Mouse (Mus musculus) T-cell, adult 2 months (primary cell): ENCODE data around the gene Sec24d.
"Not testable (repeated sequence)": the region's sequence is repeated elsewhere in the genome, so short reads cannot be mapped to it uniquely, and the experiment has no call there.

Experiments
- DNase-seq: peaks from one replicate; pipeline ENCODE4 v3.0.0; 2022; ENCODE audit warnings: low spot score

Gene Sec24d

DNA sequence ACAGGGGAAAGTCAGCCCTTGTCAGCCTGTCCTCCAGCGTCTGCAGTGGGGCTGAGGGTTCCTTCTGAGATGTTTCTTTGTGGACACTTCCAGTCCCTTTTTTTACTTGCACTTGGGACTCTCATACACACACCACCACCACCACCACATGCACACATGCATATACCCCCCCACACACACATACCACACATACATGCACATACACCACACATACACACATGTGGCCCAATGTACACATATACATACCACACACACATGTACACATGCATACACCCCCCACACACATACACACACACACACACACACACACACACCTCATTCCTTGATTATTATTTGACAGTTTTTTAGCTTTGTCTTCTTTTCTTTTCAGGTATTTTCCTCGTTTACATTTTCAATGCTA, 73.8 kb downstream of the Sec24d start:
- no peak for DNase-seq

DNA sequence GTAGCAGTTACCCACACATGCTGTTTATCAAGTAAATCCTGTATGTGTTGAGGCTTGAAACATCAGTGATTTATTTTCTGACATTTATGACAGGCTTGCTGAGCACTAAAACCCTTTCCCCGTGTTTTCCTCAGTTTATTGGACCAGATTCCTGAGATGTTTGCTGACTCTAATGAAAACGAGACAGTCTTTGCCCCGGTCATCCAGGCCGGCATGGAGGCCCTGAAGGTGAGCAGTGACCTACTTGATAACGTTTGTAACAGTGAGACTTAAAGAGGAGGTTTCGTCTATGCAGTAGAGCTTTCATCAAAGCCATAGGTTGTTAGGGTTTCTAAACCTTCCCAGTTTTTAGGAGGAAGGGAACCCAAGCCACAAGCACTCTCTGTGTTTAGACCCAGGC, 76.4 kb downstream of the Sec24d start:
- DNase-seq: no peak

DNA sequence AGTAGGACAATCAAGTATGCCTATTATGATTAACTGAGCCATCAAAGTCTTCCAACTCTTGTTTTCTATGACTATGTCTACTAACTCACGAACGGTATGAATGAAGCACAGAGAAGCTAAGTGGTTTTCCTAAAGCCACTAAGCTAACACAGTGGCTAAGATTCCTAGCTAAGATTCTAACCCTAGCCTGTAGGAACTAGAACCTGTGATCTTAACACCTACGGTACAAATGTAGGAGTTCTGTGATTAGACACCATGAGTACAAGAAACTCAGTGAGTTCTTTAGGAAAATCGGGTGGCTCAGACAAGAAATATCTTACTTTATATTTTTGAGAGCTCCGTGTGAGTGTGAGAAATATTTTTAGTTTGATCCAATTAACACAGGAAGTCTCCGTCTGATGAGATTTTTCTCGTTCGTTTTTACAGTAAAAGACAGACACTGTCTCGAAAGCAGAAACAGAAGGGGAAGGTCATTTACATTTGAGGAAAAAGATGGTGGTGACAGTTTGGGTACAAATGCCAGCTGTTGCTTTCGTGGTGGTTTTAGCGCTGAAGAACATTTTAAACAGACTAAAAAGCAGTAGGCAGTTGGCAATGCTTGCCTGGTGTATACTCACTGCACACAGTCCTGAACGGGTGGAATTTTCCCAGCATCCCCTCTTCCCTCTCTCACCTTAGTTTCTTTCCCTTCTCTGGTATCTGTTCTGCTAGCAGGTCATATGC, 81.0 kb downstream of the Sec24d start:
- no peak for DNase-seq

DNA sequence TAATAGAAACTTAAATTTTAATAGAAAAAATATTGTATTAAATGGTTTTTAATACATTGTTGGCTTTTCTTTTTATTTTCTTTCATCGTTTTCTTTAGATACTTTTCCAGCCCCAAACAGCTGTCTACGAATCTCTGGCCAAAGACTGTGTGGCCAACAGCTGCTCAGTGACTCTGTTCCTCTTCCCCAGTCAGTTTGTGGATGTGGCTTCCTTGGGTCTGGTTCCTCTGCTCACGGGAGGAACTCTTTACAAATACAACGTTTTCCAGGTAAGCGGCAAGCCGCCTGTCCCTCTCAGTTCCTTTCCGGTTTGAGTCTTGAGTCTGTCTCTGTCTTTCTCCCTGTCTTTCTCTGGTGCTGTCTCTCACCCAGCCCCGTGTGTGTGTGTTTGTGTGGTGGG, 83.3 kb downstream of the Sec24d start:
- DNase-seq: no peak

DNA sequence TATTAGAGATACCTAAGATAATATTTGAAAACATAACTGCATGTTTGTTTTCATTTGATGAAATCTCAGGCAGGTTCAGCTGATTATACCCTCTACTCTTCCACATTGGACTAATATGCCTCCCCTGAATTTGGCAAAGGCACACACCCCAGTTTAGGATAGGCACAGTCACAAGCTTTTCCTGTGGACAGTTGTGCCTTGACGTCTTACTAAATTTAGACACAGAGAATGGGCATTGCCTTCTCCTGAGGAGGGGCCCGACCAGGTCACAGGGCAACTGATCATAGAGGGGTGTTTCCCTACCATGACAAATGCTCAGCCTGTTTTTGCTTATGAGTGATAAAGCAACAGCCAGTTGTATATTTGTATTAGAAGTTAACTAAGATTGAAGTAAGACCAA, 84.3 kb downstream of the Sec24d start:
- no peak for DNase-seq

DNA sequence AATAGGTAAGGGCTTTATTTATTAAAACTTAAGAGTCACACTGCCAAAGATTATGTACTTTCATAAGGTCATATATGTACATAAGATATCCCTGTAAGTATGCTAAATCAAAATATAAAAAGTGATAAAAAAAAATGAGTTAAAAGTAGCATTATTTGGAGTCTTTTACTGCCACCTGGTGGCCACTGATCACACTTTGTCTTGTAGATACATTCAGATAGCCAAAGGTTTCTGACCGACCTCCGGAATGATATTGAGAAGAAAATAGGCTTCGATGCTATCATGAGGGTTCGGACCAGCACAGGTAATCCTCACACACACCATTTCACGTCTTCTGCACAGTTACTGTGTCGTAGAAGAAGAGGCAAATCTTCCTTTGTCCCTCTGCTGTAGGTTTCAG, 85.9 kb downstream of the Sec24d start:
- peak; percentile 13 for DNase-seq

DNA sequence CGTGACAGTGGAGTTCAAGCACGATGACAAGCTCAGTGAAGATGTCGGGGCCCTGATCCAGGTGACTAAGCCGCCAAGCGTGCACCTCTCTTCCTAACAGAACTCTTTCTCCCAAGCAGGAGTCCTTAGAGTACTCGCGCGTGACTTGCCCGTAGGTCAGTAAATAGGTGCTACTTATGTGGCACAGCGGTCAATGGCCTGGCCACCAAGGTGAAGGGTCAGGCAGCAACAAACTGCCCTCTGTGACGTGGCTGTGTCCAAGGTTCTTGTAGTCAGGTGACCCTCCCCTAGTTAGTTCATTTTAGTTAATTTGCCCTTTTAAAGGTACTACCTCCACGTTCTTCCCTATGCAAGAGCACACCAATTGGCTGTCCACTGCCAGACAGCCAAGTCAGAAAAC, 86.4 kb downstream of the Sec24d start:
- DNase-seq: no peak

DNA sequence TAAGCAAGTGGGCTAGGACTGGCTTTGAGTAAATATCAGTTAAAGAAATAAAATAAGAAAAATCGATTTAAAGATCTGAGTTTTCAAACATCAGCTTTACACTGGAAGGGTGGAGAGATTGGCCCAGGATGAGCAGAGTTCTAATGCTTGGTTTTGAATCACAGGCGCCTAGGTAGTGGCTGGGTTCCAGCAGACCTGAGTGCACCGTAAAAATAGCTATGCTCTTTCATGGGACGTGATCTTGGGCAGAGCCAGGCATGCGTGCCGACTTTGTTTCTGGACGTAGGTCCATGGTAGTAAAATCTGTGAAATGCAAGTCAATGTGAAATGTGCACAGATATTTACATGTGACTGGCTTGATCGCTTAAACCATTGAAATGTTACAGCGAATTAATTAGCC, 87.1 kb downstream of the Sec24d start:
- no peak for DNase-seq

DNA sequence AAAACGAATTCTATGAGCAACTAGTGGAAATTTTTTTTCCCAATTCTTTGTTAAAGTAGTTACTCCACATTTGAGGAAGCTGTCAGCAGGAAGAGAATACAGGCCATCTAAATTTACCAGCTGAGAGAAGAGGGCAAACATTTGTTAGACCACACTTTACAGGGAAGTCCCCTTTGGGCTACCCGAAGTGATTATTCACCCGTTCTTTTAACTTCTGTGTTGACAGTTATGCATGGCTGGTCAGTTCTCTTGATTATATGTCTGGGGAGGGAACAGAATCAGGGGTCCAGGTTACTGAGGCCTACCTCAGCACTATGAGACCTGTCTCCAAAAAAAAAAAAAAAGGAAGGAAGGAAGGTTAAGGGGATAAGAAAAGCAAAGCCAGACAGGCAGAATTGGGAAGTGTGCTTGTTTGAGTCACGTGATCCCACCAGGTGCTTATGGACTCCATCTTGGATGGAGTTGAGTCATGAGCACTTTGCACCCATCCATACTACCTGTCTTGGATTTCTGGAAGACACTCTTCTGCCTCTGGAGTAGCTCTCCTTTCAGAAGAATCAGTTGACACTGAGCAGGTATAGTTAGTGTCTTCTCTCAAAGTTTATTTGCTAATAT, 89.2 kb downstream of the Sec24d start:
- no peak for DNase-seq

DNA sequence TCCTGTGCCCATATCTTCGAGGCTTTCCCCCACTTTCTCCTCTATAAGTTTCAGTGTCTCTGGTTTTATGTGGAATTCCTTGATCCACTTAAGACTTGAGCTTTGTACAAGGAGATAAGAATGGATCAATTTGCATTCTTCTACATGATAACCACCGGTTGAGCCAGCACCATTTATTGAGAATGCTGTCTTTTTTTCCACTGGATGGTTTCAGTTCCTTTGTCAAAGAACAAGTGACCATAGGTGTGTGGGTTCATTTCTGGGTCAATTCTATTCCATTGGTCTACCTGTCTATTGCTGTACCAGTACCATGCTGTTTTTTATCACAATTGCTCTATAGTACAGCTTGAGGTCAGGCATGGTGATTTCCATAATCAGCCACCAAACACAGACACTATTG, 99.6 kb downstream of the Sec24d start:
- not testable (repeated sequence) for DNase-seq

DNA sequence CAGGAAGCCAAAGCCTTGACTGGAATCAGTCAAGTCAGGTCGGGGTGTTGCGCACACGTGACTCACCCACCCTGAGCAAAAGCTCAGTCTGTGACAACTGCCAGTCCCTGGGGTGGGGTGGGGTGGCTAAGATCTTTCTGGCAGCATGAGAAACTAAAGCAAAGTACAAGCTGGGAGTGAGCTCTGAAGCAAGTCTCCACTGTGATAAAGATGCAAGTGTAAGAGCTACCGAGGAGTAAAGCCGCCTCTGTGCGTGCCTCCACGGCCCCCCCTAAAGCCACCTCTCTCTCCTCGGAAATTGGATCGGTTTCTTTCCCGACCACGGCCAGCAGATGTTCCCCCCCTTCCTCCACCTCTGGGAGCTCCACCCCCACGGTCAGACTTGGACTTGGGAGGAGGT, 101.9 kb downstream of the Sec24d start:
- no peak for DNase-seq

DNA sequence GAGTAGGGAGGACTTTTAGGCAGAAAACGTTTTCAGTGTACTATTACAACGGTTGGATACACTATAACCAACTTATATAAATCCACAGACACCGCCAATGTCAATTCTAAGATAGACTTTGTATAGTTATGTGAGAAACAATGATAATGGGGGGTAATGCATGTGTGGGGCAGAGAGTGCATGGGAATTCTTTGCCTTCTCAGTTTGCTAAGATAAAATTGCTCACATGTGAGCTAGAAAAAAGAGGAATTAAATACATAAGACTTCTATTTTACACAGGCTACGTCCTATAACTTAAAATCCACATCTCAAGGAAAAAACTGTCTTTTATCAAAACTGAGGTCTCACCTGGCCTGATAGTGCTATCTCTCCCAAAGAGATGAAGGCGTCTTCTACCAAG, 103.7 kb downstream of the Sec24d start:
- DNase-seq: no peak

DNA sequence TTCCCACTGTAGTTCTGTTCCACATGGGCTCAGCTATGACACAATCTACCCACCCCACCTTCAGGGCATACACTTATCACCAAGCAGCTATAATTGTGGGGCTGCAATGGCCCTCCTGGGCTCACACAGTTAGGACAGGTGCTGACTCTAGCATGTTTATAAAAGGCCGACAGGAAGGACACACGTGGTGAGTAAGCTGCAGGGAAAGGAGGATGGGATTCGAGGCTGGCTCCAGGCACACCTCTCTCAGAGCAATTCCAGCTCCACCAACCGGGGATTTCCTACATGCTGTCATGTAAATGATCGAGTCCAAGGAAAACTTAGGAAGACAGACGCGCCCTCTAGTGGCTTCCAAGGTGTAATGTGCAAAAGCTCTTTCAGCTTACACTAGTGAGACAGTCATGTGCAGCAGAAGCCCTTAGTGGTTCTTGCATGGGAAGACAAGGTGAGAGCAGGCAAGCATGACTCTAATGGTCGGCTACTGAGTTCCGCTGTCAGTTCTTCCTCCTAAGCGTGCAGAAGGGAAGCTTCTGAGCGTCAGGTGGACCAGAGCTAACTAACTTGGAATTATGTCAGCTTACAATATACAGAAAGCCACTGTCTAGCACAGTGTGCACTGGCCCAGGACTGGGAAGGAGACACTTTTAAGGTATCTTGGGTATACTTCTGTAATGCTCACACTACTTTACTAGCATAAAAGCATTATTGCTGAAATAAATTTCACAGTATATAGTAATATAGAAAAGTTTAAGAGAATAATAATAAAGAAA, 104.7 kb downstream of the Sec24d start:
- no peak for DNase-seq

DNA sequence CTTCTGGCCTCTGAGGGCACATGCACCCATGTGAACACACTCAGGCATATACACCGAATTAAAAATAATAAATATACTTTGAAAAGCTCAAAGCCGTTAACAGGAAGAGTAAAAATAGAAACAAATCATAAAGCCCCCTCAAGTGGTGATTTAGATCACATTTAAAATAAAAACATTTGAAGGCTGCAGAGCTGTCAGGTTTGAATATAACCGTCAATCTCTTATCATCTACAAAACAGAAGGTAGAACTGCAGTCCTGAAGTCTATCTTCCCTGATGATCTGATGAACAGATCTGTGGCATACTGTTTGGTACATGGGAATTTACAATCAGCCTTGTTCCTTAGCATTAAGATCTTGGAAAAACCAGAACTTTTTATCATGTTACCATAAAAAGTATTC, 109.3 kb downstream of the Sec24d start:
- no peak for DNase-seq

DNA sequence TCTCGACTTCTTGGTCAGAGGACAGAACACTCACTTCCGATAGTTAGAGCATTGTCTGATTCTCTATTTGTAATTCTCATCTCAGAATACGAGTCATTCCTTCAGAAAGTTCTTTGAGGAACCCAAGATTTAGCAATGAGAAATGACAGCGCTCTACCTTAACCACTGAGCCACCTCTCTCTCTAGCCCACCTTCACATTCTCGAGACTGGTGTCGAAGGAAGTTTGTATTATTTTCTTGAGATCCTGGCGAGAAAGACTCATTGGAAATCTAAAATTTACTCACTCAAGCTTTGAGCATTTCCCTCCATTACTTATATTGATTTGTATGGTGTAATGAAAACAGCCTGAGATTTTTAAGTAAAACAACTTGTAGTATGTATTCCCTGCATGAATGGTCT, 117.2 kb downstream of the Sec24d start:
- DNase-seq: no peak

DNA sequence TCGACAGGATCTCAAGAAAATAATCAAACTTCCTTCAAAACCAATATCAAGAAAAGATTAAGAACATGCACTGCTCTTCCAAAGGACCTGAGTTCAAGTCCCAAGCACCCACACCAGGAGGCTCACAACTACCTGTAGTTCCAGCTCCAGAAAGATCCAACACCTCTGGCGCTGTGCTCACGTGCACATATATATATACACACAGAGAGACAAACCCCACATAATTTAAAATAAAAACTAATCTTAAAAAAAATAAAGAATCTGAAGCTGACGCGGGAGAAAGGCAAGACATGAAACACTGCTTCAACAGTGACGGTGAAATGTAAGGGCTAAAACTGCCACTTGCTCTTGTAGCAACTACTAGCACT, 117.8 kb downstream of the Sec24d start:
- DNase-seq: no peak

DNA sequence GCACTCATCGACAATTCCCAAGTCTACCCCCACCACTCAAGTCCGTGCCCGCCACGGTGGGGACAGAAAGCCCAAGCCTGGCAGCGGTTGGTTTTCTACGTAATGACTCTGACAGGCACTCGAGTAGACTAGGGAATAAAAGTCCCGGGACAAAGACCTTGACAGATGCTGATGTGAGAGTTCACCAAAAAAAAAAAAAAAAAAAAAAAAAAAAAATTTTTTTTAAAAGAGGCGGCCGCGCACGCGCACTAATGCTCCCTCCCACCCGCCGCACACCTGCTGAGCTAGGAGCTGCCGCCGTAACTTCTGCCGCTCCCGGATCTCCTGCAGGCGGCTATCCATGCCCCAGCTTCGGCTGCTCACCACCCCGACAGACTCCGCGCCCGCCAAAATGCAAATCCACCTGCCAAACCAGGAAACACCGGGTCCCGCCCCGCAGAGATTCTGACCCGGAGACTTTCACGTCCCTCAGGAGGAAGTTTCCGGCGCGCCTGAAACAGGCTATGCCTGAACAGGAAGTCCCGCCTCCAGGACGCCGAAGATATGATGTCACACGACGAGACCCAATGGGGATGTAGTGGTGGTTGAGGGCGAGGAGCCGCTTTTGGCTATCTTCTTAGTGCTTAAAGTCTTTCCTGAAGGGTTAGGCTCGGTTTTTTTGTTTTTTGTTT, 118.4 kb downstream of the Sec24d start, which contains the start of gene Mettl14:
Gene Mettl14 (minus strand): TSS at position 623 of the 671 bp plus-strand sequence.
- DNase-seq: peak; percentile 96

DNA sequence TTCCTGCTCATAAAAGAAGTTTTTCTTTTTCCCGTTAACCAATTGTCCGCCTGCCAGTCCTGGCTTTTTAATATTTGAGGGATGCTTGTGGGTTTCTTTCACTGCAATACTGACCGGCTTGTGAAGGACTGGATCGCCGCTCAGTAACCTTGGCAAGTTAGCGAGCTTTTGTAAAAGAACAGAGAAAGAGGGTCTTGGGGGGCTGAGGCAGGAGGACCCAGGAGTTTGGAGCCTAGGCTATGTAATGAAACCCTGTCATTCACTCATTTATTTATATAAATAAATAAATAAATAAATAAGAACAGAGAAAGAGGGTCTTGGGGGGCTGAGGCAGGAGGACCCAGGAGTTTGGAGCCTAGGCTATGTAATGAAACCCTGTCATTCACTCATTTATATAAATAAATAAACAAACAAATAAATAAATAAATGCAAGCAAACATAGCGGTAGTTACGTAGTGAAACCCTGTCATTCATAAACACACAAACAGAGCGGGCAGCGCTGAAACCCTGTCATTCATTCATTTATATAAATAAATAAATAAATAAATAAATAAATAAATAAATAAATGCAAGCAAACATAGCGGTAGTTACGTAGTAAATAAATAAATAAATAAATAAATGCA, 119.0 kb downstream of the Sec24d start:
- DNase-seq: not testable (repeated sequence)

DNA sequence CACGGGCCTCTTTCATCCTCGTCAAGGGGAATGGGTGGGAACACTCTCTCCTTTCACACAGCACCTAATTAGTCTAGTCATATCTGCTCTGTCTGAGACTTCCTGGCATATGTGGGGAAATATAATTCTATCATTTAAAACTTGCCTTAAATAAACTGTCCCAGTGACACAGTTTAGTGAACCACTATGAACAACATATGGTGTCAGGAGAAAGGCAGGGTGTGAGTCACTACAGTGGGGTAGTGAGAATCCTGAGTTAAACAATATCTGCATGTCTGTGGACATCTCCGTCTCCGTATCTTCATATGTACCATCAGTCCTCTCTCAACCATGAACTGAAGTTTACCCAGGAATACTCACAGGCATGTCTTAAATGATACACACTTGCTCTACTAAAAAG, 123.9 kb downstream of the Sec24d start:
- DNase-seq: no peak

DNA sequence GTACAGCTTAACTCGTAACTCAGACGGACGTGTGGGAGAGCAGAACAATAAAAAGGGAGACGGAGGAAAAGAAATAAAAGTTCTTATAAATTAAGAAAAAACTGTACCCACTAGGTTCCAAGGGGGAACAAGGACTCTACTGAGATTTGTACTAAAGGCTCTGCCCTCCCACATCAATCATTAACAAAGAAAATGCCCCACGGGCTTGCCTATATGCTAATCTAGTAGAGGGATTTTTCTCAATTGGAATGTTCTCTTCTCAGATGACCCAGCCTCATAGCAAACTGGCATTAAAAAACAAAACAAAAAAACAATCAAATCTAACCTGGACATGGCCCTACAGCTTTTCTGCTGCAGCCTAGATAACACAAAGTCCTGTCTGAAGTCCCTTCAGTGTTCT, 128.4 kb downstream of the Sec24d start:
- DNase-seq: no peak

DNA sequence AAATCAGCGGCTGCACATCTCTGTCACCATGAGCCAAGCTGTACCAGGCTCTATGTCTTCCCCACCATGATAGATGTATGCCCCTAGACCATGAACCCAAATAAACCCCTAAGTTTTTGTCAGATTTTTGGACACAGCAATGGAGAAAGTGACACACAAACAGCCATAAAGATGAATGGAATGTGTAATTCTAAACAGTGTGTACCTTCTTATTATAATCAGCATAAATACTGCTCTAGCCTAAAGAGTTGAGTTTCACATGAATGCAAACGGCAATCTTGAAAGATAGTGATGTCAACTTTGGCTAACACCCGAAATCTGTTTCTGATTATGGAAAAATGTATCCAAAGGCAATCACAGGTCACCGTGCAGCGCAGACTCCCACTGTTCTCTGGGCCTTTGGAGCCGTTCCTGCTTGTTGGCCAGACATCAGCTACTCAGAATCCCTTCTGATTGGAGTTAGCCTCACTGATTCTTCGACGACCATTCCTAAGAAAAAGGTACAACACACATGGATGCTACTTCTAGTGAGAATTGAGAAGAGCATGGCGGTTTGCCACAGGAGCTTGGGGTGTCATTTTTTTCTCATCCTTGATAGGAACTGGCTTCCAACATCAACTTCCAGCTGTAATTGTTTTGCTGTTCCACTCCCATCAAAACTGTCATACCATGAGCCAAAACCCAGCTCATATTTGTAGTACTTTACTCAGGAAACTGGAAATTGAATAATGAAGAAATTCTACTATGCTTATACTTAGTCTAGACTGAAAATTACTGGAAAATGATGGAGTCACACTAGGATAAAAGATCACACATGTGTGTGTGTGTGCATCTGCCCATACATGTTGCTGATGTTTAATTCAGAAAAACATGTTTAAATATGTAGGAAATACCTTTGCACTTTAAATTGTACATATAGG, 130.6 kb downstream of the Sec24d start:
- DNase-seq: no peak
